Mouse (Mus musculus) lung, postnatal 14 days (tissue): ENCODE results near the gene Ptpn14.
A peak's percentile ranks its signal among the peaks of the same experiment; 100 is the strongest.

Source experiments
- DNase-seq: peaks from one replicate; pipeline ENCODE4 v3.0.0; 2021

Ptpn14 gene

DNA sequence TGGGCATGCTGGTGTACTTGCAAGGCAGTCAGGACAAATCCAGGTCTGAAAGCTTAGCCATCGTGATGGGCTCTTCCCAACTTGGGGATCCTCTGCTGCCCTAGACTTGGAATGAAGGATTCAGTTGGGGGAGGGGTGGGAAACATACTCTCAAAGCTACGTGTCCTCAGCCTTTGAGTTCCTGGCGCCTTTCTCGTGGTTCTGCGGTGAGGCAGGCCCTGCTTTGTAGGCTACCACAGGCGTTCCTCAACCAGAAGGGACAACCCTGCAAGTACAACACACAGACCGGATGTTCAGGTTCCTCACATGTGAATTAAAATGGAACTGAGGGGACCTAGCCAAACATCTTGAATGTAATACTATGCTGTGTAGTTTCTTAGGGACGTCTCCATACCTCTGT lies 89.0 kb downstream of the Ptpn14 start:
- DNase-seq = no peak

DNA sequence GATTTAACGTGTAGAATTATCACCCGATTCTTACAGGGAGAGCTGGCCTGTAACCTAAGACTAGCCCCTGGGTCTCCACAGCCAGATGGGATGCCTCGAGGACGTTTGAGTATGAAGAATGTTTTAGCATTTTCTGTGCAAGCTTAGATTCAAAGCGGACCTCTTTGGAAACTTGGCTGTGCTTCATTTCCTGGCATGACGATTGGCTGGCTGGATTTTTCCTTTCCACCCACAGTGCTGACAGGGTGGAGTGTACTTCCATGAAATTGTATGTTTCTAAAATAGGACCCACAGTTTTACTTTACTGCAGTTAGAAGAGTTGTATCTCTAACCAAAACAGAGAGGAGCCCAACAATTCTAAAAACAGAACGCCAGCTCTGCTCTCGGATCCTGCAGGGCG lies 89.7 kb downstream of the Ptpn14 start:
- DNase-seq = peak; percentile 50

DNA sequence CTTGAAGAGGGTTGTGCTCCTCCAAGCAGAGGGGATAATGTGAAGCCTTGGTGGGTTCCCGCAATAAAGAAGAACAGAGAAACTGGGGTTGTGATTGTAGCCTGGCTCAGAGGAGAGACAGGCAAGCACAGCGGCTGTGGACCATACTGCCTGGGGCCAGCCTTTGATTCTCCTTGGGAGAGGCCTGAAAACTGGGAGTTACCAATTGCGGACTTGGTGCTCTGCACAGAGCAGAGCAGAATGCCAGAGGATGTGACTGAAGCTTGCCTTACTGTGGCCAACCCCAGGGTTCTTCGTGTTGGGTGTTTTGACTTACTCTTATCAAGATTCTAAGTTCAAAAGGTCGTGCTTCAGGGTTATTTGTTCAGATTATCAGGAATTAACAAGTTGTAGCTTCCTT lies 92.0 kb downstream of the Ptpn14 start:
- no peak for DNase-seq

DNA sequence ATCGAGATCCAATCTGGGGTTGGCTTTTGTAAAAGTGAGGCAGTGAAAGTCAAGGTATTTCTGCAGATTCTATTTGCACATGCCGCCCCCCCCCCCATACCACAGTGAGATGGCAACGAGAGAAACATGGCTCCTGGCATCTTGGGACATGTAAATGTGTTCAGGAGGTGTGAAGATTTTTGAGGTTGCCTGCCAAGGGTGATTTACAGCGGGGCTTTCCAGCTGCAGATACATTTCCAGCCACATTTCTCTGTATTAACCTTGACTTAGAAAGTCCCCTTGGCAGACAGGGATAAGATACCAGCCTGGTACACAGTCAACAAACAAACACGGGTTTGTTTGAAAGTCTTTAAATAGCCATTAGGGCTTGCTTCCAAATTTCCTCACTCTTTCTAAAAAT lies 96.4 kb downstream of the Ptpn14 start:
- DNase-seq = no peak

DNA sequence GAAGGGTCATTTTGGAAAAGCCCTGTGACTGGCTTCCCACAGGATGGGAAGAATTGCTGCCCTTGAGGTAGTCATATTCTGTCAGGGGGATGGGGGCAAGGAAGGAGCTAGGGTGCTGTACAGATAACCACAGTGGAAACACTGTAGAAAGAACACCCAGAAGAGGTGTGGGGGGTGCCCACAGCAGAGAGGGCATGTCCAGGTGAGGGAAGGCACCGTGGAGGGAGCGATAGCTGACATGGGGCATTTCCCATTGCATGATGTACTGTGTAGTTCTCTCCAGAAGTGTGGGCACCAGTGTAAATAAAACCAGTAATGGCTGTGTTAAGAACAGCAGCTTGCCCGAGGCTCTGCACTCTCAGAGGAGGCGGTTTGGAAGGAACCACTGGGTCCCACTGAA lies 102.3 kb downstream of the Ptpn14 start:
- no peak for DNase-seq

DNA sequence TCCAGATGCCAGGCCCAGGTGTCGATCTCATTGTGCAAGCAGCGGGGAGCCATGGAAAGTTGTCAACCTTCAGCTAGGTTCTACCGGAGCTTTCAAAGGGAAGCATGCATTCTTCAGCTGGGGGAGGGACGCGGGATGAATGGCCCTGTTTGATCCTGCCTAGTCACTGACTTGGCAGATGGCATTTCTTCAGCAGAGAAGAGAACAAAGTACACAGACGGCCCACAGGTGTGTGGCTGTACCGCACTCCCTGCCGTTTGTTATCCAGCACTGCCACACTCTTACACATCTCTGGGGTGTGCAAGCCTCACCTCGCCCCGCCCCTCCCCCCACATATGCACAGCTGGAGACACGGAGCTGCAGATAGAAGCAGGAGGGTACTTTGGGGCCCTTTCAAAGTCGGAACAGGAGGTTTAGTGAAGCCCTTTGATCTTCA lies 102.7 kb downstream of the Ptpn14 start:
- no peak for DNase-seq

DNA sequence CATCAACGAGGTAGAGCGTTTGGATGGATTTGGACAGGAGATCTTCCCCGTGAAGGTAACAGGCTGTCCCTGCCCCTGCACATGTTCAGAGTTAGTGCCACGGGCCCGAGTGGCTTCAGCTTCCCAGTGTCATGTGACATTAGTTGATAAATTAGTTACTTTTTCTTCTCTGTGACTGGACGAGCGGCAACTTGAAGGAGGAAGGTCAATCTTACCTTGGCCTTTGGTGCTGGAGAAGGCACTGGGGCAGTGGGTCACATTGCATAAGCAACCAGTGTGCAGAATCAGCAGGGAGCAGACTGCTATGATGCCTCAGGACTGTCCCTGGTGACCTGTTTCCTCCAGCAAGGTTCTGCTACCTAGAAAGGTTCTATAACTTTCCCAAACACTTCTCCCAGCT lies 105.3 kb downstream of the Ptpn14 start:
- DNase-seq = no peak

DNA sequence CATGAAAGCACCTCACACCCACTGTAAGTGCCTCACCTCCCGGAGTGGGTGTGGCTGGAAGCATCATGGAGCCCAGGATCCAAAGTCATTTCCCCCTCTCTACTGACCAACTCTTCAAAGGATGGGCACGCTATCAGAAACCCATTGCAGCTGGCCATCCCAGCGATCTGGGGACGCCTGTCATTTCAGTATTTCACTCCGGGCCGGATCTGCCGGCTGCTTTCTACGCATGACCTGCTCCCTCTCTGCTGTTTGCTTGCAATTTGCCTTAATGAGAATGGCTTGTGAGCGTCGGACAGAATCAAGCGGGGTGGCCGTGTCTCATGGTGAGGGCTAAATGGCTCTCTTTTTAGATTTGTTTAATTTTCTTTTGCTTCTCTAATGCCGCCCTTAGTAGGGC lies 106.1 kb downstream of the Ptpn14 start:
- DNase-seq = no peak

DNA sequence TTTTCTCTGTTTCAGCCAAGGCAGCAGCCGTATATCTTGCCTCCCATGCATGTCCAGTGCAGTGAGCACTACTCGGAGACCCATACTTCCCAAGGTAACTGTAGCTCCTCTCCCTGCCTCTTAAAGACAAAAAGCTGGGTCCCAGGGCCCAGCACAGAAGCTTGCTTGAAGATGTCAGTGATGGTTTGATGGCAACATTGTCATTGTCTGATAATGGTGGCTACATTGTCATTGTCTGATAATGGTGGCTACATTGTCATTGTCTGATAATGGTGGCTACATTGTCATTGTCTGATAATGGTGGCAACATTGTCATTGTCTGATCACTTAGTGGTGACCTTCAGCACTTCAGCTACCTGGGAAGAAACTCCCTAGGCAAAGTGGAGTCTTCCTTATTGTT lies 118.3 kb downstream of the Ptpn14 start:
- no peak for DNase-seq

DNA sequence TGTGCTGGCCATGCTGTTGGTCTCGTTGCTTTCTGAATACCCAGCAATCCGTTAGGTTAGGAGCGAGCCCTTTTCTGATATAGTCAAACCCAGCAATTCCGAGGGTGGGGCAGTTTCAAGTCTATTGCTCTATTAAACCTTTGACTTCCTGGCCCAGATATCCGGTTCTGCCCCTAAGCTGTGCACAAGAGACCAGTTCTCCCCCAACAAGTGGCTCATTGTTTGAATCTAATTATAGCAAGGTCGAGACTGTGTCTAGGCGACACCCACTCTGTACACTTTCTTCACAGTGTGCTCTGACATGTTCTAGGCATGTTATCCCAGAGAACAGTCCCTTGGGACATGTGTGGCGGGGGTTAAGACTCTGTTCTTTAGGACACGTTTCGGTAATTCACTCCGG lies 121.5 kb downstream of the Ptpn14 start:
- DNase-seq = no peak

DNA sequence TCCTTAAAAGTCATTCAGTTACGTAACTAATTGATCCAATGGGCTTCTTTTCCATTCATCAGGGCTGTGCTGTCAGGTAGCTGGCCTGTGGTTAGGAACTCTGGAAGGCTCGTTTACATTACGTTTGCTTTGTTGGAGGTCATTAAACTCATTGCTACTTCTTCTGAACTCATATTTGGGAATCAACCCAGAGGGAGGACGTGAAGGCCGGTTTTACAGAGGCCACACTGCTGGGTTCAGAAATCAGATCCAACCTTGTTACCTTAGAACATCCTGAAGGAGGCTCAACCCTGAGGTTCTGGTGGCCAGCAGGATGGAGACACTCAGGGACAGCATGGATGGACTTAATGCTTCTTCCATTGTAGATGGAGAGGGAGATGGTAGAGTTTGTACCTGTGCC lies 124.0 kb downstream of the Ptpn14 start:
- DNase-seq = no peak

DNA sequence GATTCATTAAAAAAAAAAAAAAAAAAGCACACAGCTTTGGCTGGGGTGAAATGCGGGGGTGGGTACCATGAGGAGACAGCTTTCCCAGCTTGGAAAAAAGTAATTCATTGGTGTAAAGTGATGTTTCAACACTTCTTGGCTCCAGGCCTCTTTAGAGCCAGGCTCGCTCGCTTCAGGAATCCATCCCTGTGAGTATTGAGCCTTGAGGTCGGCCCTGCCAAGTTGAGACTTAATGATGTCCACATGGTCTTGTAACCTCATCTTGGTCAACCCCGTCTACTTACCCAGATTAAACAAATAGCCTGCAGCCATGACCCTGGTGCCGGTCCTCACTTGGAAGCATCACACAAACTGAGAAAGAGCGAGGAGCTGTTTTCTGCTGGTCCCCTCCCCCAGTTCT lies 124.4 kb downstream of the Ptpn14 start:
- peak; percentile 28 for DNase-seq

DNA sequence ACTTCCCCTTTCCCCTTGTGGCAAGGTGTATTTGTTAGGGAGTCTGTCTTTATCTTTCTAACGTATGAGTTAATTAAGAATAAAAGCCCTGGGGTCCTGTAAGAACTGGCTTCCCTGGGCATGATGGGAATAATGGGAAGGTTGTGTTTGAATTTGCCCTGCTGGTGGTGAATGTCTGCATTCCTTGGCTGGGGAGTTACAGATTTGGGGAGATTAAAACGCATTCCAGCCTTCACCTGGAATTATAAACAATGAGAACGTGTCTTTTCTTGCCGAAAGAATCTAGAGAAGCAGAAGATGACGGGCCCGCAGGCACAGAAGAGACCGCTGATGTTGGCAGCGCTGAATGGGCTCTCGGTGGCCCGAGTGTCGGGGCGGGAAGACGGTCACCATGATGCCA lies 126.6 kb downstream of the Ptpn14 start:
- no peak for DNase-seq

DNA sequence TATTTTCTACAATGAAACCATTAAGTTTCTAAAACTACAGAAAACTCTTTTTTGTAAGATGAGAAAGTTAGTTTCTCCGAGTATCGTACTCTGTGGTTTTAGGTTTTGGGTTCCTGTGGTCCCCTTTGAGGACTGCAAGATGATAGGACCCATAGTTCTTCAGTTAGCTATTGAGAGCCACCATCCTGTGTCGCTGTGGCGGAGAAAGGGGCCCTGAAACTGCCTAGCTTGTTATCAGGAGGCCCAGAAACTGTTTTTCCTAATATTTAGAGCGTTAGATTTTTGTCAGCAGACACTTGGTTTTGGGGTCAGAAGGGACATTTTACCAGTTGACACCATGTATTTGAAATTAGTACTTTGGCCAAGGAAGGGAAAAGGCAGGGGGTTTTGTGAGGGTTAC lies 127.7 kb downstream of the Ptpn14 start:
- DNase-seq = no peak

DNA sequence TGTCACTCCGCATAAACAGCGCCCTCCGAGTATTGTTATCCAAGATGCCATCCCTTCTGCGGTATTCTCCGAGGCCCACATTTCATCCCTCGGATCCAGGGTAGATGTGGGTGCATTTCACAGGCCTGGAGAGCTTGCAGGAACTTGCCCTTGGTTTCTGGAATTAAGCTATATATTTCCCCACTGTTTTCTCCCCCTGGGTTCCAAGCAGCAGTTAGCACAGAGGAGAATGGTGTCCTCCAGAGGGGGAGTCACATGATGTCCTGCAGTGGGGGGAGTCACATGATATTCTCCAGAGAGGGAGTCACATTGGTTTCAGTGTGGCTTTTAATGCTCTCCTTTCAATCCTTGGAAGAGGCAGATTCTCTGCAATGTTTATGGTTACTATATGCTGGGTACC lies 130.3 kb downstream of the Ptpn14 start:
- no peak for DNase-seq

DNA sequence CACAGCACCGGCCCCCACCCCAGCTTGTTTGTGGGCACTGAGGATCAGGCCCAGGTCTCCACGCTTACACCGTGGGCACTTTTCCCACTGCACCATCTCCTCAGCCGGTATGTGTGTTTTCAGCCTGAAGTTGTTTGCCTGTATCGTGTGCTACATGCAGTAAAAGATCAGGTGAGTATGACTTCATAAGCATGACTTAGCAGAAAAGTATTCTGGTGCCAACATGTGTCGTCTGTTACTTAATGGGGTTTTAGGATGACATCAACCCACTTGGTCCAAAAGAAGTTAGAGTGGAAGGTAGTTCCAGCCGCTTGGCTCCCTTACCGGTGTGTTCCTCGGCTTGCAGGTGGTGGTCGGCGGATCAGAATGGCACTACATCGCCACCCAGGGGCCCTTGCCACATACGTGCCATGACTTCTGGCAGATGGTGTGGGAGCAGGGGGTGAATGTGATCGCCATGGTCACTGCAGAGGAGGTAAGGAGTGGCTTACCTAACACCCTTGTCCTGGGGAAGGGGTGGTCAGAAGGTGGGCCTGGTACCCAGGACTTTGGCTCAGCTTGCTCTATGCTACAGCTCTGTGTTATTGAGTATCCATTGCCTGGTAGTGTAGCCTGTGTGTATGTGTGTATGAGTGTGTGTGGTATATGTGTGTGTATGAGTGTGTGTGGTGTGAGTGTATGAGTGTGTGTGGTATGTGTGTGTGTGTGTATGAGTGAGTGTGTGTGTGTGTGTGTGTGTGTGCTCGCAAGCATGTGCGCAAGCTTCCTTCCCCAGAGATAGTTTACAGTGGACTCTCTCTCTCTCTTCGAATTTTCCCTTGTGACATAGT lies 132.3 kb downstream of the Ptpn14 start:
- DNase-seq = no peak

DNA sequence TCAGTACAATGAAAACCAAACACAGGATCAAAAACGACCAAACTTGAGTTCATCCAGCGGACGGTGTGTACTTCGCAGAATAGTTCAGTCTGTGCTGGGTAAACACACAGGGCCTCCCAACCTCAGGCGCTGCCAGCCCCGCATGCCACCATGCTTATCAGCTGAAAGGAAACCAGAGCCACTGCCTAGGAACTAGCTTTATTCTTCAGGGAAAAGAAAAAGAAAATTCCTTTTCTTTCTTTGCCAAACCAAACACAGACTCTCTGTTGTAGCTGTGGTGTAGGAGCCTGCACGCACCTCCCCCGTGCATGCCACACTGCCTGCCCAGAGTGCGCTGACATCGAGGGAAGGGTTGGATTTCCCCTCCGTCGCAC lies 132.9 kb downstream of the Ptpn14 start:
- DNase-seq = peak; percentile 37

DNA sequence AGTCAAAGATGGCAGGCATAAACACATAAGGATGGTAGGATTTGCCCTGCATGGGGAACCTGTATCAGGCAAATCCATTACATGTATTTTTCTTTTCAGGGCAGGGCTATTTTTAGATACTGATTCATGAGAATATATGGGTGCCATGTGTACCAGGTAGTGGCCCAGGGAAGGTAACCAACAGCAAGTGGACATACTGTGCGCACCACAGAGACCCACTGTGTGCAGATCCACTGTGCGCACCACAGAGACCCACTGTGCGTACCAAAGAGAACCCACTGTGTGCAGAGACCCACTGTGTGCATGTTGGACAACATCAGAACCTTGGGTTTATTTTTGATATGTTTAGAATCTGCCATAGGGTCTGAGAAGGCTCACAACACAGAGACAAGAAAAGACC lies 135.7 kb downstream of the Ptpn14 start:
- DNase-seq = no peak

DNA sequence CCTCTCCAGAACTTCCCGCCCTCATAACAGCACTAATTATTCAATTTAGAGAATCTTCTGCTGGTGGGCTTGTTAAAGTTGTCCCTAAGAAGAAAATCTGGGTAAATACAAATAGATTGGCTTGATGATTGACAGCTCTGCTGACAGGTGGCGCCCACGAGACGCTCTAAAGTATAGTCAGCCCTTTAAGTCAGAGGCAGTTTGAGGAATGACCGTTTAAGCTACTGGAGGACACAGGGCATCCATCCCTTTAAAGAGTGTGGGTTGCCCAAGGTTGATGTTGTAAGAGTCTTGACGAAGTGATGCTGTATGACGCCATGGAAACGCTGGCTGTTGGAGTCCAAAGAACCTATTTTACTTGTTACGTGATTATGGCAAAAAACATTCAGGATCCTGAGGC lies 136.2 kb downstream of the Ptpn14 start:
- DNase-seq = no peak

DNA sequence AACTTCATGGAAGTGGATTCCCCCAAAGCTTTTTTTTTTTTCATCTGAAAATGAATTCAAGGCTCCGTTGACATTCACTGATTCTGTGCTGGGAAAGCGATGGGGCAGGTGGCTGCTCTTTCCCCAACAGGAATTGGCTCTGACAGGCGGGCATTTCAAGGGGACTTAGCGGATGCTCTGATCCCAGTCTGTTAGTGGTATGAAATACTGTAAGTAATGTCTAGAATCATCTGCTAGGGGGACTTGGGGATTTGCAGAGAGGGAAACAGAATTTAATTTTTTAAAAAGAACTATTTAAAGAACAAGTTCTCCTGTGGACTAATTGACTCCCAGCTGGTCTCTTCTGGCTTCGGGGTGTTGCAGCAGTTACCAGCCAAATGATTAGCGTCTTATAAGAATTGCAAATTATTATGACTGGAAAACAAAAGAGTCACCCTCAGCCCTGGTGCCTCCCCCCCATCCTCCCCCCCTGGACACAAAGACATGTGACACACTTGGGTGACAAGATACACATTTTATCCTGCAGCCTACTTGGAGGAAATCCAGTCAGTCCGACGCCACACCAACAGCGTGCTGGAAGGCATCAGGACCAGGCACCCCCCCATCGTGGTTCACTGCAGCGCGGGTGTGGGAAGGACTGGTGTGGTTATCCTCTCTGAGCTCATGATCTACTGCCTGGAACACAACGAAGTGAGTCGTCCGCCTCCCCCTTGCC lies 136.9 kb downstream of the Ptpn14 start:
- DNase-seq = no peak

DNA sequence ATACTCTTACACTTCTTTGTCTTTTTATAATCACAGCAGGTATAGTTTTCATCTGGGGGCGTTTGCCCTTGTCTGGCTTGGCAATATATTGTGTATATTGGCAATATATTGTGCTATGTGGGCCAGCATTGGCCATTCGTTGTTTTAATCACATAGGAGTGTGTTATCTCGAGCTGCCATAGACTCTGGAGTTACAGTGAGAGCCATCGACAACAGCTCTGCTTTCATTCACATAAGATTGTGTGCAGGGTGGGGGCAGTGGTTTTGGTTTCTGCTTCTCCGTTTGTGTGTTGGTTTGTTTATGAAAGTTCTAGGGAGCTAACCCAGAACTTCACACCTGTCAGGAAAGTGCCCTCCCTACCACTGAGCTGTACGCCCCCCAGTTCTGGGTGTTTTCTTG lies 138.6 kb downstream of the Ptpn14 start:
- no peak for DNase-seq

DNA sequence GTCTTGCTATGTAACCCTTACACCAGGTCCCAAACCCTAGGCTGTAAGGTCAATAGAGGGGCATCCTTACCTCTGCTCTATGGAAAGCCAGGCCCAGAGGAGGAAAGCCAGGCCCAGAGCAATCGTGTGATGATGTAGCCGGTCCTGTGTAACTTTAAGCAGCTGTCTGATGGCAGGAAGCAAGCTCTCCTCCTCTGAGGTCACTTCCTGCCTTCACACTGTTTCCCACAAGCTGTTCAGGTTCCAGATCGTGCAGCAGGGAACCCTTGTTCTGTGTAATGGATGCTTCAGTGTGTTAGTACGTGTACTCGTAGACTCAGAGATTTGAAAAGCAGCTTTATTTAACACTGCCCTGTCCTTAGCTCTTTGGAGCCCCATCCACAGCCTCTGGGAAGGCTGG lies 139.0 kb downstream of the Ptpn14 start:
- DNase-seq = no peak

DNA sequence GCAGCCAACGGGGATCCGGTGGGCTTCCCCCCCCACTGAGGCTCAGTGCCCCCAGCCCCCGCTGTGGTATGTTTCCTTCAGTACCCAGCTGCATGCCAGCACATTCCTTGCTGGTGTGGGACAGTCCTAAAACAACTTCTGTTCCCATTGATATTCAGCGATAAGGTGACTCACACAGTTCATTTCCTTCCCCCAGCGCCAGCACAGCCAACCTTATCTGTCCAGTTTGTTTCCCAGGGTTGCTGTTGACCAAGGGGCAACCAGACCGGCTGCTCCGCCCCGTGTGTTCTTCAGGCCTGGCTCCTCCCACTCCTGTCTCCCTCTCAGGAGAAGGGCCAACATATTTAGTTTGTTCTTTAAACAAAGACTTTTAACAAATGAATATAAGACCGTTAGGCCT lies 139.4 kb downstream of the Ptpn14 start:
- peak; percentile 69 for DNase-seq

DNA sequence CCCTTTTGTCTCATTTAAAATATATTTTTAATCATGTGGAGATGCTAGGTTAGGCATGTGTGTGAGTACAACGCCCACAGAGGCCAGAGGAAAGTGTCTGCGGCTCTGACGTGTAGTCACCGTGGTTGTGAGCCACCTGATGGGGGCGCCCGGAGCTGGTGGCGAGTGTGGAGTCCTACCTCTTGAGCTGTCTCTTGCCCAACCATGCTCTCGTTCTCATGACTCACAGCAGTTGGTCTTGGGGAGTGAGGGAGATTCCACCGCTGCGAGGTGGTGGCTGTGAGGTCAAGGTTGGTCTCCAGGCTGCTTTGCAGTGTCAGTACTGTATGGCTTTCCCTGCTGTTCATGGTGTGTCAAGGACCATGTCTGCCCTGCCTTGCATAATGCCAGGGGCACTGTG lies 140.0 kb downstream of the Ptpn14 start:
- peak; percentile 26 for DNase-seq
